Mouse (Mus musculus) hindbrain, embryonic 16.5 days (tissue): Measurements from ENCODE around the gene Rhoh. TPM values are rescaled to one million over a fixed set of nuclear protein-coding genes. Genes with fewer than 3 reads are reported as not detected.

ENCODE experiments used
- ATAC-seq: fragments of 200-750 bp; cut with Nextera tagmentation; 2 replicates; pipeline ENCODE4 v1.8.0; 2017; ENCODE audit warnings: moderate TSS enrichment, moderate library complexity
- H3K27ac ChIP-seq: fragments of 300-500 bp; sonication (generic); 2 replicates; pipeline ENCODE4 v1.5.1; 2014; ENCODE audit warnings: low read depth, mild to moderate bottlenecking, control low read depth, low read length, moderate library complexity
- H3K27me3 ChIP-seq: fragments of 300-500 bp; sonication (generic); replicated peaks from 2 replicates; pipeline ENCODE4 v1.6.1; 2014; ENCODE audit warnings: low read length; ENCODE audit not compliant: control insufficient read depth, insufficient read depth
- H3K36me3 ChIP-seq: fragments of 300-500 bp; sonication (generic); 2 replicates; pipeline ENCODE4 v1.6.1; 2014; ENCODE audit warnings: mild to moderate bottlenecking, low read length, moderate library complexity, mixed read lengths; ENCODE audit not compliant: control insufficient read depth, insufficient read depth
- H3K4me1 ChIP-seq: fragments of 300-500 bp; sonication (generic); 2 replicates; pipeline ENCODE4 v1.6.1; 2014; ENCODE audit warnings: low read depth, low read length; ENCODE audit not compliant: control insufficient read depth, insufficient read depth
- H3K4me2 ChIP-seq: fragments of 300-500 bp; sonication (generic); 2 replicates; pipeline ENCODE4 v1.6.1; 2014; ENCODE audit warnings: mild to moderate bottlenecking, low read length, control low read depth, moderate library complexity
- H3K4me3 ChIP-seq: fragments of 300-500 bp; sonication (generic); 2 replicates; pipeline ENCODE4 v1.5.1; 2014; ENCODE audit warnings: mild to moderate bottlenecking, low read length, control low read depth, moderate library complexity
- H3K9ac ChIP-seq: fragments of 300-500 bp; sonication (generic); 2 replicates; pipeline ENCODE4 v1.6.1; 2014; ENCODE audit warnings: low read depth, mild to moderate bottlenecking, control low read depth, low read length, moderate library complexity
- H3K9me3 ChIP-seq: fragments of 300-500 bp; sonication (generic); 2 replicates; pipeline ENCODE4 v1.6.1; 2014; ENCODE audit warnings: mild to moderate bottlenecking, low read length, moderate library complexity; ENCODE audit not compliant: control insufficient read depth
- WGBS: fragments of 180-500 bp; shearing (Covaris S2); extraction: QIAGEN DNeasy Blood & Tissue Kit; methylation state at CpG from one replicate; pipeline ENCODE4 v1.1.7; 2014; 5-methylcytosine and 5-hydroxymethylcytosine counted together
- polyA plus RNA-seq: library from polyadenylated mRNA; unstranded; fragments of >200 nt; fragmentation: Nextera tagmentation; extraction: Ambion mirVana; gene quantifications from 2 replicates; pipeline ENCODE4 v1.2.1, GENCODE M21; 2015

Gene Rhoh
- polyA plus RNA-seq, 1 experiment from 2014 or later = 0.80 TPM

DNA sequence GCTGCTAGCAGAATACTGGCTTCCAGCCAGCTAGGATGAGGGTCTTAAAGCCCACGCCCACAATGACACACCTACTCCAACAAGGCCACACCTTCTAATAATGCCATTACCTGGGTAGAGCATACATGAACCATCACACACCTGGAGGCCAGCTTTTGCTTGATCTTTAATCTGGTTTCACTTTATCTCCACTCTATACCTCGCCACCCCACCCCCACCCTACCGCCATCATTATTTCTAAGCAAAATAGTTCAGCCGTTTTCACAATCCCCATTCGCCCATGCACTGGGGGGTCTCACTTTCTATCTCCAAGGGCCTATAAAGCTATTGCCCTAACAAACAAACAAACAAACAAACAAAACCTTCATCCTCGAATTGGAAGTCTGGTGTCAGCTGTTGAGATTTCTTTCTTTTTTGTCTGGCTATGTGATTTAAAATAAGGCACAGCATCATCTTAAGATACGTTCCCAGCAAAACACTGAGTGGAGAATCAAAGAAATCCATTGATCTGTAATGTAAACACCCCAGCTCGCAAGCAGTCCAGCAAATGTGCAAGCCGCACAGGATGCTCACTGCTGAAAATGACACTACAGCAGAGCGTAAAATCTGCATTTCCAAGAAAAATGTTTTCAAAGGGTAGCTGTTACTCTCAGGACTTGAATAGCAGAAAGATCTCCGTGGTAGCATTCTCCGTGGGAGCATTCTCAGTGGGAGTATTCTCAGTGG lies 59.9 kb downstream of the Rhoh start:
- H3K9me3 ChIP-seq = no peaks in the 10 kb centered on the region
- H3K27ac ChIP-seq = no peak overlapping the region
- no peak overlapping the region for H3K9ac ChIP-seq
- H3K36me3 ChIP-seq = no peaks in the 10 kb centered on the region
- H3K4me2 ChIP-seq = no peak overlapping the region
- WGBS = 76% methylated on average over 12 of the region's 12 CpGs
- no peaks in the 10 kb centered on the region for H3K27me3 ChIP-seq
- H3K4me3 ChIP-seq = no peak overlapping the region
- peaks cover 9% of the 10 kb centered on the region for H3K4me1 ChIP-seq
- no peak for ATAC-seq

GRCm38 (mm10) chr5:65921477-65922138 lies 60.6 kb downstream of the Rhoh start:
- H3K27ac ChIP-seq = no peak overlapping the region

DNA sequence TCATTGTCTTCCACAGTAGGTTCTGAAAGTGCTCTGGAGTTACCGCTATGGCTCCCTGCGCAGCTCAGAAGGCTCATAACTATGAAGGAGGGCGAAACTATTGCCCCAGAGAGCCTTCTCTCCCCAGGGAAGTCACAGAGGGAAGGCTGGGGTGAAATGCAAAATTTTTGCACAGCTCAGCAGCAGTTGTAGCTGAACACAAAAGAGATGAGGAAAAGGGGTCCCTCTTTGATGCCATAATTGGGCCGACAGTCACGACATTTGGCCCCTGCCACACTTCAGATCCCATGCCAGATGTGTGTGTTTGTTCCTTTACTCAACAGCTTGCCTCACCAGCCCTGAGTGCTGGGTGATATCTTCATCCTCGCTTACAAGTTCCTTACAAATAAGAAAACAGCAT lies 65.7 kb downstream of the Rhoh start:
- H3K4me1 ChIP-seq = no peaks in the 10 kb centered on the region
- H3K9ac ChIP-seq = no peak overlapping the region
- no peak overlapping the region for H3K4me3 ChIP-seq
- no peaks in the 10 kb centered on the region for H3K36me3 ChIP-seq
- H3K27ac ChIP-seq = no peak overlapping the region
- H3K27me3 ChIP-seq = no peaks in the 10 kb centered on the region
- no peak for ATAC-seq
- H3K9me3 ChIP-seq = no peaks in the 10 kb centered on the region
- H3K4me2 ChIP-seq = no peak overlapping the region
- WGBS = 85% methylated on average over 6 of the region's 6 CpGs

More at GRCm38 (mm10) chr5:65921477-65922138, 60.6 kb downstream of the Rhoh start:
- no peak for ATAC-seq
- Histone ChIP-seq H3K9me3 (no peaks in the 10 kb centered on the region), H3K9ac (no peak overlapping the region), H3K4me2 (no peak overlapping the region), H3K36me3 (no peaks in the 10 kb centered on the region), H3K27me3 (no peaks in the 10 kb centered on the region), H3K4me1 (peaks cover 9% of the 10 kb centered on the region), H3K4me3 (no peak overlapping the region)
- 81% methylated on average over 9 of the region's 9 CpGs for WGBS

- no peak for ATAC-seq
- H3K9me3 ChIP-seq = no peaks in the 10 kb centered on the region
- H3K27me3 ChIP-seq = no peaks in the 10 kb centered on the region
- no peak overlapping the region for H3K4me2 ChIP-seq
- 71% methylated on average over 7 of the region's 7 CpGs for WGBS
- H3K36me3 ChIP-seq = no peaks in the 10 kb centered on the region
- H3K4me3 ChIP-seq = no peak overlapping the region
- 0 out of 2 replicates have a peak overlapping the region, but pooled peaks have one; percentile 27 for H3K9ac ChIP-seq
- no peak overlapping the region for H3K27ac ChIP-seq
- no peaks in the 10 kb centered on the region for H3K4me1 ChIP-seq
Observed at GRCm38 (mm10) chr5:65929162-65929561, 68.1 kb downstream of the Rhoh start.

DNA sequence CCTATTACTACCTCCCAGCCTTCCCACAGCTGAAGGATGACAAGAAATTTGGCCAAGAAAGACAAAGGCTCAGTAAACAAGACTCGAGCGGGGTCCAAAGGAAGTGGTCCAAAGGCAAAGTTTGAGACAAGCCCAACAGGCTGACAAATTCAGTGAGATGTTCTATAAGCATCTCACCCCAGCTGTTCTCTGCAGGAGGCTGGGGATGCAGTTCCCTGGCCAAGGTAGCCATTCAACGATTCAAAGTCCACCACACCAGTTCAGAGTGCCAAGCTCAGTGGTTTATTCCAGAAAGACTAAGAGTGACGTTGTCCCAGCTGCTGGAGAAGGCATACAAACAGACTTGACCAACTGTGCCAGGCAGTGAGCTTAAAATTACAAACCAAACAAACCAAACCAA lies 69.2 kb downstream of the Rhoh start:
- no peak for ATAC-seq
- Histone ChIP-seq H3K9ac (no peak overlapping the region), H3K4me3 (no peak overlapping the region), H3K9me3 (no peaks in the 10 kb centered on the region), H3K4me2 (no peak overlapping the region), H3K27ac (no peak overlapping the region), H3K4me1 (no peaks in the 10 kb centered on the region), H3K27me3 (no peaks in the 10 kb centered on the region), H3K36me3 (no peaks in the 10 kb centered on the region)
- WGBS = 77% methylated on average over 4 of the region's 4 CpGs

DNA sequence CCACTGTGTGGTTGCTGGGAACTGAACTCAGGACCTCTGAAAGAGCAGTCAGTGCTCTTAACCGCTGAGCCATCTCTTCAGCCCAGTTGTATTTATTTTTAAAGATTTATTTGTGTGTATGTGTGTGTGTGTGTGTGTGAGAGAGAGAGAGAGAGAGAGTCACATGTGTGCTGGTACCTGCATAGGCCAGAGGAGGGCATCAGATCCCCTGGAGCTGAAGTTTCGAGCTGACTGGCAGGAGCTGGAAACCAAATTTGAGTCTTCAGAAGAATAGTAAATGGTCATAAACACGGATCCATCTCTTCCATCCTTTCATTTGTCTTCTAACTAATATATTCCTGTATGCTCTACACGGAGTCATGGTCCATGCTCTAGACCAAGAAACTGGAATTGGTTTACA lies 72.2 kb downstream of the Rhoh start:
- Histone ChIP-seq H3K4me3 (no peak overlapping the region), H3K27me3 (no peaks in the 10 kb centered on the region), H3K9ac (no peak overlapping the region), H3K27ac (no peak overlapping the region), H3K9me3 (no peaks in the 10 kb centered on the region), H3K4me2 (no peak overlapping the region), H3K4me1 (no peaks in the 10 kb centered on the region), H3K36me3 (no peaks in the 10 kb centered on the region)
- 85% methylated on average over 4 of the region's 4 CpGs for WGBS
- ATAC-seq = no peak

- H3K9me3 ChIP-seq = no peaks in the 10 kb centered on the region
- ATAC-seq = no peak
- H3K27ac ChIP-seq = no peak overlapping the region
- H3K36me3 ChIP-seq = no peaks in the 10 kb centered on the region
- H3K4me1 ChIP-seq = no peaks in the 10 kb centered on the region
- 96% methylated on average over 2 of the region's 2 CpGs for WGBS
- no peak overlapping the region for H3K9ac ChIP-seq
- H3K27me3 ChIP-seq = no peaks in the 10 kb centered on the region
- H3K4me3 ChIP-seq = no peak overlapping the region
- H3K4me2 ChIP-seq = no peak overlapping the region
Observed at GRCm38 (mm10) chr5:65933764-65934163, 72.8 kb downstream of the Rhoh start.

- Histone ChIP-seq H3K27me3 (no peaks in the 10 kb centered on the region), H3K4me3 (no peak within 1 kb of the TSS), H3K36me3 (no peaks in the 10 kb centered on the region), H3K4me1 (no peaks in the 10 kb centered on the region), H3K4me2 (no peak within 1 kb of the TSS), H3K27ac (no peak within 1 kb of the TSS), H3K9me3 (no peaks in the 10 kb centered on the region), H3K9ac (no peak within 1 kb of the TSS)
- ATAC-seq = no peak
- WGBS = 91% methylated on average over 5 of the region's 5 CpGs
Observed at GRCm38 (mm10) chr5:65934783-65935182, 73.8 kb downstream of the Rhoh start, which contains the start of gene Chrna9. Gene Chrna9, plus strand, starts transcription at chr5:65934921.

DNA sequence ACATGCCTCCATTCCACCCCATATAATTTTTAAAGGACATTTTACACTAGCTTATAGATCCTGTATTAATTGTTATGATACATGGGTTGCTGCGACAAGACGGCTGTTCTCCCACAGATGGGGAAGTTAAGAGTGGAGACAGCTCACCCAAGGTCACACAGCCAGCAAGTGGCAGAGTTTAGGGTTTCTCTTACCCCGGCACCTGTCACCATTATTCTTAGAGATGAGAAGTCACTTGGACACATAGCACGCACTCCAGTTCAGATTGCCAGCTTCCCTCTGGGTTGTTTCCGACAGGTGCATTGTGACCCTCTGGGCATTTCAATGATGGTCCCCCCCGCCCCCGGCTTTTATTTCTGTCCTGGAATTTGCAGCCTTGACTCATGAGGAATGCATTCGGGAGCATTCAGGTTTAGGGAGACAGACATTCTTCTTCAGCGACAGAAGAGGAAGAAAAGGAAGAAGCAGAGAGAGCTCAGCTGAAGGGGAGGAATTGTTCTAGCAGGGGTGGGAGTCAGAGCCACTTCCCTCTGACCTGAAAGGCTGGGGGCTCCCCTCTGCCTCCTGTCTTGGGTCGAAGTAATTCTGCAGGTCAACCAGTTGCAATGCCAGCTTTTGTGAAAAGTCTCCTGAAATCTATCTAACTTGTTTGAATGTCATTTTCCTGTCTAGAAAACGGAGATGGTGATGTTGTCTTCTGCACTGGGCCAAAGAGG lies 76.2 kb downstream of the Rhoh start:
- WGBS = 67% methylated on average over 11 of the region's 11 CpGs
- Histone ChIP-seq H3K4me3 (no peak overlapping the region), H3K36me3 (no peaks in the 10 kb centered on the region), H3K9me3 (no peaks in the 10 kb centered on the region), H3K9ac (no peak overlapping the region), H3K4me2 (no peak overlapping the region), H3K27me3 (no peaks in the 10 kb centered on the region), H3K4me1 (no peaks in the 10 kb centered on the region), H3K27ac (no peak overlapping the region)
- no peak for ATAC-seq
